In the genomic region with DNA sequence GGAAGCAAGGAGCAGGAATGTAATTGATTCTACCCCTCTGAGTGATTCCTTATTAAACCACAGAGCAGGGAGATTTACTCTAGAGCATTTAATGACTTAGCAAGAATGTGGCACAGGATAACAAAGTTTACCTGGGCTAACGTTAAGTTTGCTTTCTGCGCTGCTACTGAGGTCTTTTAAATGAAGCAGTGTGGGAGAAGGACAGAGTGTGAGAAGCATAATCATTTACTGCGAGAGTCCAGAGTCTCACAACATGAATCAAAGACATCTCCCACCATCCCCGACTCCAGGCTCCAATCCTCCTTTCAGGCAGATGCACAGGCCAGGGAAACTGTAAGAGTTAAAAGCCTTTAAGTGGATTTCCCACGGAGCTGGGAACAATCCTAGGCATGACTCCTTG, we compare ENCODE assay signal across 11 mouse cellular contexts.
"Had no signal": no experiment of that assay in that cellular context is flagged by ENCODE, and none has a peak within 500 bp of the region (broad histone marks: within the 10 kb centered on the region; RNA-seq: fewer than 3 reads in every experiment).

No protein-coding gene starts in this region.

- H3K9me3 ChIP-seq: intestine, embryonic 15.5 days; liver, embryonic 15.5 days; neural tube, embryonic 15.5 days had no signal

- H3K9ac ChIP-seq: intestine, embryonic 15.5 days; liver, embryonic 15.5 days; neural tube, embryonic 15.5 days had no signal

- DNase-seq: lung, adult 2 months; lung, postnatal 36 days; right cerebral cortex, adult 18-20 months; right cerebral cortex, postnatal 25 days had no signal

- H3K27me3 ChIP-seq: intestine, embryonic 15.5 days; liver, embryonic 15.5 days; neural tube, embryonic 15.5 days had no signal

- H3K4me2 ChIP-seq: intestine, embryonic 15.5 days; liver, embryonic 11.5 days; liver, embryonic 15.5 days; neural tube, embryonic 15.5 days had no signal

- H3K36me3 ChIP-seq: intestine, embryonic 15.5 days; liver, embryonic 15.5 days; neural tube, embryonic 15.5 days had no signal

- H3K27ac ChIP-seq: intestine, embryonic 15.5 days; layer of hippocampus, adult 2 months; liver, embryonic 15.5 days; neural tube, embryonic 15.5 days had no signal

- H3K4me1 ChIP-seq: intestine, embryonic 15.5 days; liver, embryonic 15.5 days; neural tube, embryonic 15.5 days had no signal

- ATAC-seq: intestine, embryonic 15.5 days; lung, postnatal 0 days had no signal

- H3K4me3 ChIP-seq: intestine, embryonic 15.5 days; layer of hippocampus, adult 2 months; liver, embryonic 15.5 days; myocyte; neural tube, embryonic 15.5 days had no signal
